Mouse (Mus musculus) retina, postnatal 7 days (tissue): ENCODE results near the gene Sf3b4.

Experiments
- DNase-seq: peaks from one replicate; pipeline ENCODE4 v3.0.0-alpha.2; 2012; ENCODE audit warnings: low read depth, low spot score

Sf3b4 gene

GRCm38 (mm10) chr3:96172197-96173178 is at the start of gene Sf3b4:
Gene Sf3b4, plus strand, starts transcription at chr3:96172332.
- peak; percentile 90 for DNase-seq

GRCm38 (mm10) chr3:96124235-96124634 is 47.9 kb upstream of the Sf3b4 start:
- DNase-seq, result no peak

DNA sequence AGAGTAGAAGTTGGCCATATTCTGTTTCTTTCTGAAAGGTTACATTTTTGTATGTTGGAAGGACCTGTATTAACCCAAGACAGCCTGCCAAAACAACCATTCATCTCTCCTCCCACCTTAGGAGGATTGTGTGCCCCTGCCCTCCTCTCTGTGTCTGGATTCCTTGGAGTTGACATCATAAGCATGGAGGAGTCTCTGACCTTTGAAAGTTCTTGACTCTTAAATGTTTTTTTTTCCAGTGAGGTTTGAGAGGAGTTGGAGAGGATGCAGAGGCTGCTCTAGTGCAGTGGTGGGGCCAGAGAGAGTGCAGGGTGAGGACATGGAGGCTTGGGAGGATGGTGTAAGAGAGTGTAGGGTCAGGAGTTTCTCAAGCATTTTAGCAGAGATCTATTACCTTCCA is 44.0 kb upstream of the Sf3b4 start:
- DNase-seq, result no peak

DNA sequence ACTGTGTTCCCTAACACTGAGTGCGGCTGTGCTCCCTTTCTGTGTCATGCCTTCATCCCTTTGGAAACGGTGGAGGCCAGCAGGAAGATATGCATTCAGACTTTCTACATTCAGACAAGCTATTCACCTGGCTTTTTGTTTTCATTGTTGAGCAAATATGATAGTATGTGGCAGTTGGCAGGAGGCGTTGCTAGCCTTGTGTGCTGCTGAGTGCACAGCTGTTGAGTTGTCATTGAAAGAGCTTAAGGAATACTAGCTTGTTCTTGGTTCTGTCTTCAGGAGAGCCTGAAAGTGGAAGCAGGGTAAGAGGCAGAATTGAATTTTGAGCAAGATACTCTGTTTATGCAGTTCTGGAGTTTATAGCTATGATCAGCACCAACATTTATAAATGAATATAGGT is 39.7 kb upstream of the Sf3b4 start:
- DNase-seq, result no peak

GRCm38 (mm10) chr3:96133327-96133905 is 38.7 kb upstream of the Sf3b4 start:
- no peak for DNase-seq

DNA sequence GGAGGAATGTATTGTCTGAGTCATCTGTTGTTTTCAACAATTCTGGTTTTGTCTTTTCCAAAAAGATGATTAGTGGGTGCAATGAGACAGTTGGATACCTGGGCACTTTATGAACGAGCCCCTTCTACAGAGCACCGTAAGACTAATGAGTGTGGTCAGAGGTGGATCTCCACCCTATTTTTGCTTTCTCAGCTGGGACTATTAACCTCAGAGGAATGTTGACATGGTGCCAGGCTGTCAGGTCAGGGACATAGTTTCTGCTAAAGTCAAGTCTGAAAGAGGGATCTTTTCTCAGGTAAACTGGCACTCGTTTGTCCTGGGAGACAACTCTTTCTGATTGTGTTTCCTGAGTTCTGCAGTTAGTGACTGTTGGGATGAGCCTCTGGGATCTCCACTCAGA is 37.1 kb upstream of the Sf3b4 start:
- no peak for DNase-seq

GRCm38 (mm10) chr3:96147950-96148349 is 24.2 kb upstream of the Sf3b4 start:
- DNase-seq, result peak; percentile 52

DNA sequence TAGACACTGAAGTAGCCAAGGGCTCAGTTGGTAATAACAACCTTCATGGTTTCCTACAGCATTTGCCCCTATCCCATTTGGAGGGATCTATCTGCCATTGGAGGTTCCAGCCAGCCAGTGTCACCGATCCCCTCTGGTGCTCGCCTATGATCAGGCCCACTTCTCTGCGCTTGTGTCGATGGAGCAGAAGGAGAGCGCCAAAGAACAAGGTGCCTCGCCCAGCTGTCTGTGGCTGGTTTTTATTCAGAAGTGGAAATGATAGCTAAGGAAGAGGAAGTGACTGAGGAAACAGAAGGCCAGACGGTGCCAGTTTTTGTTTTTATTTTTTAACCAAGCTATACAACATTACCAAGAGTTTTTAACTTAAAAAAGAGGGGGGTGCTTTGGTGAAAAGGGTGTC is 20.3 kb upstream of the Sf3b4 start:
- DNase-seq, result no peak

GRCm38 (mm10) chr3:96152611-96153010 is 19.5 kb upstream of the Sf3b4 start:
- DNase-seq, result no peak

GRCm38 (mm10) chr3:96155501-96155900 is 16.6 kb upstream of the Sf3b4 start:
- no peak for DNase-seq

- no peak for DNase-seq
These were observed 12.3 kb upstream of the Sf3b4 start for GRCm38 (mm10) chr3:96159820-96160219.

- DNase-seq, result no peak
These were observed 11.8 kb upstream of the Sf3b4 start for GRCm38 (mm10) chr3:96160222-96160802.

DNA sequence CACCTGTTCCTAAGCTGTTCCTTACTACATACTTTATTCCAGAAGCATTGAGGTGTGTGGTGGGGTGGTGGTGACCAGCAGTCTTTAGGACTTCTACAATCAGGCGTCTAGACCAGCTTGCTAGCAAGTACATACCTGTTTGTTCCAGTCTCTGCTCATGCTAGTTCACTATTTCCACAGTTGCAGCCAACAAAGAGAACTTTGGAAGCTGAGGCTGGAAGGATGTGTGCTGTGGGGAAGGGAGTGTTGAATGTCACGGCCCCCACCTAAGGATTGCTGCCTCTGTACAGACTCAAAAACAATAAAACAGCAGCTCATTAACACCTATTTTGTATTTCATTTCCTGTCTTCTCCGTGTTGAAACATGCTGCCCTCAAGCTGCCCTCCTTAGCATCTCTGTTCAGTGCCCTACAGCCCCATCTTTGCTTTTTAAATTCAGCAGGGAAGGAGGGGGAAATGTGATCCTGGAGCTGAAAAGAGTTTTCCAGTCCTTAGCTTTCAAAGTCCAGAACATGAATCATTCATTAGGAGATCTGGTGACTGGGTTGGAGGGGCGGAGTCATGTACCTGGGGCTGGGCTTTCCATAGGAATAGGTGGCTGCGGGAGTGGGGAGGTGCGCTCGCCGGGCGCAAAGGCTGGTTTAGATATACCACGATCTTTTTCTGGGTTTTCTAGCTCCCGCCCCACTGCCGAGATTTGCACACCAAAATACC is 11.2 kb upstream of the Sf3b4 start:
- DNase-seq, result no peak

DNA sequence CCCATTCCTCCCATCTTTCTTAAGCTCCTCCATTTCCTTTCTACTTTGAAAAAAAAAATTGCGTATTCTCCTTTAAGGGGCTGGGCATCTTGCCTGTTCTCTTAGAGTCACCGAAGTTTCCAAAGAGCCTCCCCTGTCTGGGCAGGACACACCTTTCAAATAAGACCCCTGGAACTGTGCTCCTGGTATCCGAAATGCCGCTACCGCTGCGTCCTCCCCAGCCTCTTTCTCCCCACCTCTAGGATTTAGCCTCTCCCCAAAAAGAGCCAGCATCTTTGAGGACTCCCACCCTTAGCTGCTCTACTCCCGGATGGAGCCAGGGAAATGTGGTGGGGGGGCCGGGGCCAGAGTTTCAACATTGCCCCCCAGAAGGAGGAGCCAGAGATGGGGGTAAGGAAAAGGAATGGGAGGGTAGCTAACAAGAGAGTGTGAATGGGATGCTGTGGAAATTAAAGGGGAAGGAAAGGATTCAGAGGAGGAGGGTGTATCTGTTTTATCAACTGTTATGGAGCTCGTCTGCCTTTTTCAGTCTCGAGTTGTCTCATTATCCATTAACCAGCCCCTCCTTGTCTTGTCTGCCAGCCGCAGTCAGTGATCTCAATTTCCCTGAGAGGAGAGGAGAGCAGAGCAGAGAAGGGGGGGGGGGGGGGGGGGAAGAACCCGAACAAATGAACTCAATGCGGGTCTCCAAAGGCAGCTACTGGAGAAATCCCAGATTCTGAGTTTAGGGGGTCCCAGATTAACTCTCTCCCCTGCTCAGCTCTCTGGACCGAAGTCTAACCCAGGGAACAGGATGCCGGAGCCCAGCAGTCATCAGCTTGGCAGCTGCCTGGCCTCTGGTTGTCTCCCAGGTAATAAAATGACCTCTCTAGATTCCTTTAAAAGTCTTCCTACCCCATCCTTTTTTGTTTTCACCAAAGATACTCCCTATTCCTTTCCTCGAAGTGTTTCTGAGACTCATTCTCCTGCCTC is 10.0 kb upstream of the Sf3b4 start, which contains the start of gene Mtmr11:
Gene Mtmr11, plus strand, starts transcription at position 136 of the 972 bp plus-strand sequence.
- DNase-seq, result no peak

GRCm38 (mm10) chr3:96163040-96163439 is 9.1 kb upstream of the Sf3b4 start:
- DNase-seq, result no peak

DNA sequence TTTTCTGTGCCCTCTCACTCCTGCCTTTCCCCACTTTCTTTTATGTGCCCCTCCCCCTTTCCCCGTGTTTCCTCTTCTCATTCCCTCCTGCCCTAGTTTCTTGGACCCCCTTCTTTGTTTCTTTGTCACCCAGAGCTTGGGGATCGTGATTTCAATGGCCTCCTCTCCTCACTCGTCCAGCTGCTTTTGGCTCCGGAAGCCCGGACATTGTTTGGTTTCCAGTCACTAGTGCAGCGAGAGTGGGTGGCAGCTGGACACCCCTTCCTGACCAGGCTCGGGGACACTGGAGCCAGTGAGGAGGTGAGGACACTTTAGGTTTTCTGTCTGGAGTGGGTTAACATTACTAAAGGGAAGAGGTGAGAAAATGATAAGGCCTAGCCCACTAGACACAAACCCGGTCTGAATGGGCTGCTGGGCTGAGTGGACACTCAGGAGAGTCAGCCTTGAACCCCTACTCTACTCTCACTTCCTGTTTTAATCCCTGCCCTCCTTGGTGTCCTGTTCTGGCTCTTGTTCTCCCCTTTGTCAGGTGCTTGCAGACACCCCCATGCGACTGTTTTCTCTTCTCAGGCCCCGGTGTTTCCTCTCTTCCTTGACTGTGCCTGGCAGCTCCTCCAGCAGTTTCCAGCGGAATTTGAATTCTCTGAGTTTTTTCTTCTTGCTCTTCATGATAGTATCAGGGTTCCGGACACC is 3.5 kb upstream of the Sf3b4 start:
- no peak for DNase-seq

GRCm38 (mm10) chr3:96170276-96170675 is 1.9 kb upstream of the Sf3b4 start:
- DNase-seq, result no peak

DNA sequence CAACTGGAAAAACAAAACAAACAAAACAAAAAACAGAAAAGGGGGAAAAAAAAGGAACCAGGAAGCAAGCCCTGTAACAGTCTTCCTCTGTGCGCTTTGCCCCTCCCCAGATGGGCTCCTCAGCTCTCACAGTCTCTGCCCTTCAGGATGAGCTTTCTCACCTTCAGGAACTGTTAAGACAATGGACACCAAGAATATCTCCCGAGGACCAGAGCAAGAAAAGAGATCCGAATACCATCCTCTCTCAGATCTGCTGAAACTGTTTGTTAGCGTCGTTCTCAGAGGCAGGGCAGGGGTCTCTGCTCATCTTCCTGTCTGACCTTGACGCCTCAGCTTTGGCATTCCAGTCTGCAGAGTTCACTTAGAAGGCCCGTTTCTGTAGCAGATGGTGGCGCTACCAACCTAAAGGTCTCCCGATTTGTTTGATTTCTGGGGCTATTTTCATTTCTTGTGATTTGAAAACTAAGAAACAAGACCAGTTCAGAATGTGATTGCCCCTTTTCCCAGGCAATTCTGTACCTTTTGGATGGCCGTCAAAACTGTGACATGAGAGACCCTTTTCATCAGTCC is 1.1 kb upstream of the Sf3b4 start:
- no peak for DNase-seq

GRCm38 (mm10) chr3:96171583-96172196 is 442 bp upstream of the Sf3b4 start:
- DNase-seq, result no peak
